Mouse (Mus musculus): Measurements from ENCODE around the gene Nr6a1. TPM values are rescaled to one million over a fixed set of nuclear protein-coding genes. Genes with fewer than 3 reads are reported as not detected.

The Nr6a1 gene
- polyA plus RNA-seq, 1 experiment from 2014 or later = 0.51 TPM

DNA sequence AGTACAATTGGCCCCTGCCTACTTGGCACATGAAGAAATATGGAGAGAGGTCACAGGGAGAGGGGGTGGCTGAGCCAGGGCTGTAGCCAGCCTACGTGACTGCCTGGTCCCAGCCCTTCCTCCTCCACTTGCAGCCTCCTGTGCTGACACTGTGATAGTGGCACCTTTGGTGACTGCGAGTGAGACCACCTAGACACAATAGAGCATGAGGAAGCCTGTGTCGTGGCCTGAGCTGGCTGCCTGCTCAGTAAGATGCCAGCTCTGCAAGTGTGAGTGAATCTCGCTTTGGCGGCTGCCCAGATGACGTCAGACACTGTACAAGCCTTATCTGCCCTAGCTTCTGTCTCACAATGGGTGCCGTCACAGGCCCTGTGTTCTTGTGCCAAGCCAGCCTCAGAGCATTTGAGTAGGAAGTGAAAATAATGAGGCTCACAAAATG, 22.8 kb upstream of the Nr6a1 start:
- ATAC-seq (replicated peaks; ENCODE audit: low FRiP score, low read depth) = peak; percentile 43; the same call in 1 of the 2 replicates

DNA sequence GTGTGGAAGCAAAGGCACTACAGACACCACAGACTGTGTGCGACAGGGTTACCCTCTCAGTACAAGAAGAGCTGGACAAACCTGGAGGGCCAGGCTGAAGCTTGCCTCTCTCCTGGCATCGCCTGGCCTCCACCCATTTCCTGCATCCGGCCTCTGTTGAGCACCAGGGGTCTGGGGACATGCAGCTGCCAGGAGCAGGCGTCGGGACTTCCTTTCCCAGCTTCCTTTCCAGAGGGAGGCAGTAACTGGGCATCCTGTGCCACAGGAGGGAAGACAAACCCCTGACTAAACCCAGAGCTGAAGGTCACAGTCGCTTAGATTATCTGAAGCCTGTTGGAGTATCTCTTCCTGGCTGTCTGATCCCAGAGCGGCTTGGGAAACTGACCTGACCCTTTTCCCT, 20.1 kb upstream of the Nr6a1 start:
- peak; percentile 30 for DNase-seq (ENCODE audit: low spot score)
- H3K4me3 ChIP-seq (replicated peaks; ENCODE audit: low read depth, low read length) = no peak overlapping the region
- no peaks in the 10 kb centered on the region for H3K4me1 ChIP-seq (replicated peaks; ENCODE audit: insufficient read depth, low read length)
- H3K4me2 ChIP-seq (ENCODE audit: low read length) = no peak overlapping the region
- 0 out of 2 replicates have a peak, but pooled peaks have one; percentile 23 for ATAC-seq (replicated peaks; ENCODE audit: low FRiP score, low read depth)
- no peaks in the 10 kb centered on the region for H3K27me3 ChIP-seq (ENCODE audit: insufficient read depth, low read length)
- no peak overlapping the region; the same call in 1 of the 2 replicates for H3K27ac ChIP-seq
- no peaks in the 10 kb centered on the region for H3K9me3 ChIP-seq (replicated peaks; ENCODE audit: low read length)
- WGBS = 62% methylated on average over 7 of the region's 7 CpGs
- H3K9ac ChIP-seq (ENCODE audit: low read depth, low read length) = no peak overlapping the region
- H3K36me3 ChIP-seq (ENCODE audit: insufficient read depth, low read length) = no peaks in the 10 kb centered on the region
- TF ChIP-seq CTCF (IDR thresholded peaks at IDR 0.05; ENCODE audit: low read depth) = no peak

More for the DNA sequence above, 22.8 kb upstream of the Nr6a1 start:
- TF ChIP-seq CTCF (IDR thresholded peaks at IDR 0.05; ENCODE audit: low read depth) = no peak
- no peak overlapping the region for H3K4me2 ChIP-seq (ENCODE audit: low read length)
- no peaks in the 10 kb centered on the region for H3K9me3 ChIP-seq (replicated peaks; ENCODE audit: low read length)
- H3K36me3 ChIP-seq (ENCODE audit: insufficient read depth, low read length) = no peaks in the 10 kb centered on the region
- H3K9ac ChIP-seq (ENCODE audit: low read depth, low read length) = no peak overlapping the region
- no peak overlapping the region for H3K4me3 ChIP-seq (replicated peaks; ENCODE audit: low read depth, low read length)
- WGBS = 63% methylated on average over 7 of the region's 7 CpGs
- H3K4me1 ChIP-seq (replicated peaks; ENCODE audit: insufficient read depth, low read length) = no peaks in the 10 kb centered on the region
- 0 out of 2 replicates have a peak overlapping the region, but pooled peaks have one; percentile 10 for H3K27ac ChIP-seq
- no peaks in the 10 kb centered on the region for H3K27me3 ChIP-seq (ENCODE audit: insufficient read depth, low read length)
- DNase-seq (ENCODE audit: low spot score) = peak; percentile 33

DNA sequence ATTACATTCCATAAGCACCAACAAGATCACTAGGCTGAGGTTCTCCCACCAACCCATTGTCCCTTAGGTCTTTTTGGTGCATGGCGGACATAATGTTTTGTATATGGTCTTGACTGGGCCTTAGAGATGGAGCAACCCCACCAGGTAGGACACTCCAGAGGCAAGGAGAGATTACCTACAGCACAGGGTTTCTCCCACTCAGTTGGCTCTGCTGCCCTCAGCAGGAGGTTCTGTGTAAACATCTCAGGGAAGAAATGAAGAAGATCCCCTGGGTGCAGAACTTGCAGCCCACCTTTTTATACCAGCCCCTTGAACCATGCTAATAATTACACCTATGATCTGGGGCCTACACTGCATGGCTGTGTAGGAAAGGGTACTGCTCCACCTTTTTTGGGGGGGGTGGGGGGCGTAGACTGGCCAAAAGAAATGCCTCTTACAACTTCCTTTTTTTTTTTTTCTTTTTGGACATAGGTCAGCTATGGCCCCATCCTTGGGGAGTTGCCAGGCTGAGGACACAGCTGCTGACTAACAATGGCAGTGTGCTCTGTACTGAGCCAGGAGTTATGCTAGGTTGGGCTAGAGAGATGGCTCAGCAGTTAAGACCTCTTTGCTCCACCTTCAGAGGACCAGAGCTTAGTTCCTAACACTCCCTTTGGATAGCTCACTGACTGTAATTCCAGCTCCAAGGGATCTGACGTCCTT, 17.1 kb upstream of the Nr6a1 start:
- no peak overlapping the region for H3K9ac ChIP-seq (ENCODE audit: low read depth, low read length)
- no peak for ATAC-seq (replicated peaks; ENCODE audit: low FRiP score, low read depth)
- H3K27ac ChIP-seq = no peak overlapping the region
- no peaks in the 10 kb centered on the region for H3K27me3 ChIP-seq (ENCODE audit: insufficient read depth, low read length)
- H3K4me3 ChIP-seq (replicated peaks; ENCODE audit: low read depth, low read length) = no peak overlapping the region
- DNase-seq (ENCODE audit: low spot score) = no peak
- TF ChIP-seq CTCF (IDR thresholded peaks at IDR 0.05; ENCODE audit: low read depth) = peak; percentile 40; the same call in 1 of the 2 replicates
- no peaks in the 10 kb centered on the region for H3K9me3 ChIP-seq (replicated peaks; ENCODE audit: low read length)
- no peaks in the 10 kb centered on the region for H3K36me3 ChIP-seq (ENCODE audit: insufficient read depth, low read length)
- no peaks in the 10 kb centered on the region for H3K4me1 ChIP-seq (replicated peaks; ENCODE audit: insufficient read depth, low read length)
- H3K4me2 ChIP-seq (ENCODE audit: low read length) = no peak overlapping the region
- WGBS = 63% methylated on average over 3 of the region's 3 CpGs

DNA sequence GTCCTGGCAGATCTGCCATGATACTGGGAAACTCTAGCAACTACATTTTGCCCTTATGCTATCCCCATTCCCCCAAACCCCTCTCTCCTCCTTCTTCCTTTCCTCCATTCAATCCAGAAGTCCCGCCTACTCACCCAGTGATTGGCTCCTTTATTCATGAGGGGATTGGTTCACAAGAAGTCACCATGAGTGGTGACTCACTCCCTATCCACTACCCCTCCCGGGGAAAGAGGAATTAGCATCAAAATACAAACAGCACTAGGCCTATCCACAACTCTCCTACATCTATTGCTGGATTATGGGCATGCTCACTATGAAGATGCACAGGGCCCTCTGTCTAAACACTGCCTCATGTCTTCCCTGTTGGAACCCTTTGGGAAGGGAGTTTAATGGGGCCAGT, 16.5 kb upstream of the Nr6a1 start:
- Histone ChIP-seq H3K9me3 (replicated peaks; ENCODE audit: low read length) (no peaks in the 10 kb centered on the region), H3K4me1 (replicated peaks; ENCODE audit: insufficient read depth, low read length) (no peaks in the 10 kb centered on the region), H3K36me3 (ENCODE audit: insufficient read depth, low read length) (no peaks in the 10 kb centered on the region), H3K9ac (ENCODE audit: low read depth, low read length) (no peak overlapping the region), H3K27ac (no peak overlapping the region), H3K27me3 (ENCODE audit: insufficient read depth, low read length) (no peaks in the 10 kb centered on the region), H3K4me3 (replicated peaks; ENCODE audit: low read depth, low read length) (no peak overlapping the region), H3K4me2 (ENCODE audit: low read length) (no peak overlapping the region)
- DNase-seq (ENCODE audit: low spot score) (no peak), ATAC-seq (replicated peaks; ENCODE audit: low FRiP score, low read depth) (no peak)
- WGBS = 56% methylated on average over 2 of the region's 2 CpGs
- no peak for TF ChIP-seq CTCF (IDR thresholded peaks at IDR 0.05; ENCODE audit: low read depth)

- no peak overlapping the region for H3K4me2 ChIP-seq (ENCODE audit: low read length)
- TF ChIP-seq CTCF (IDR thresholded peaks at IDR 0.05; ENCODE audit: low read depth) = no peak
- H3K27ac ChIP-seq = no peak overlapping the region
- no peaks in the 10 kb centered on the region for H3K9me3 ChIP-seq (replicated peaks; ENCODE audit: low read length)
- no peaks in the 10 kb centered on the region for H3K36me3 ChIP-seq (ENCODE audit: insufficient read depth, low read length)
- H3K27me3 ChIP-seq (ENCODE audit: insufficient read depth, low read length) = no peaks in the 10 kb centered on the region
- DNase-seq (ENCODE audit: low spot score) (no peak), ATAC-seq (replicated peaks; ENCODE audit: low FRiP score, low read depth) (no peak)
- H3K4me1 ChIP-seq (replicated peaks; ENCODE audit: insufficient read depth, low read length) = no peaks in the 10 kb centered on the region
- WGBS = 64% methylated on average over 5 of the region's 5 CpGs
- H3K9ac ChIP-seq (ENCODE audit: low read depth, low read length) = no peak overlapping the region
- H3K4me3 ChIP-seq (replicated peaks; ENCODE audit: low read depth, low read length) = no peak overlapping the region
Observed at GRCm38 (mm10) chr2:38943161-38943560, 15.7 kb upstream of the Nr6a1 start.

GRCm38 (mm10) chr2:38941898-38942297, 14.4 kb upstream of the Nr6a1 start:
- Histone ChIP-seq H3K27me3 (ENCODE audit: insufficient read depth, low read length) (no peaks in the 10 kb centered on the region), H3K9ac (ENCODE audit: low read depth, low read length) (no peak overlapping the region), H3K4me1 (replicated peaks; ENCODE audit: insufficient read depth, low read length) (no peaks in the 10 kb centered on the region), H3K4me3 (replicated peaks; ENCODE audit: low read depth, low read length) (no peak overlapping the region), H3K36me3 (ENCODE audit: insufficient read depth, low read length) (no peaks in the 10 kb centered on the region), H3K4me2 (ENCODE audit: low read length) (no peak overlapping the region), H3K27ac (no peak overlapping the region), H3K9me3 (replicated peaks; ENCODE audit: low read length) (no peaks in the 10 kb centered on the region)
- WGBS = 70% methylated on average over 2 of the region's 2 CpGs
- no peak for TF ChIP-seq CTCF (IDR thresholded peaks at IDR 0.05; ENCODE audit: low read depth)
- DNase-seq (ENCODE audit: low spot score) (no peak), ATAC-seq (replicated peaks; ENCODE audit: low FRiP score, low read depth) (no peak)

Measured in kidney, postnatal 0 days (tissue).